Mouse (Mus musculus) lung, embryonic 15.5 days (tissue): ENCODE results near the gene Vmn1r184. TPM values are rescaled to one million over a fixed set of nuclear protein-coding genes. Genes with fewer than 3 reads are reported as not detected.
"Not testable (repeated sequence)": the region's sequence is repeated elsewhere in the genome, so short reads cannot be mapped to it uniquely, and the experiment has no call there.

Experiments used
- ATAC-seq: fragments of 200-750 bp; cut with Nextera tagmentation; 2 replicates; pipeline ENCODE4 v1.8.0; 2017; ENCODE audit warnings: moderate number of reproducible peaks, borderline replicate concordance; ENCODE audit not compliant: low FRiP score, low TSS enrichment; ENCODE audit errors: extremely low read depth
- H3K27ac ChIP-seq: fragments of 300-500 bp; sonication (generic); 2 replicates; pipeline ENCODE4 v1.5.1; 2015; ENCODE audit warnings: moderate library complexity, mild to moderate bottlenecking, inconsistent platforms
- H3K27me3 ChIP-seq: fragments of 300-500 bp; sonication (generic); 2 replicates; pipeline ENCODE4 v1.6.1; 2015; ENCODE audit warnings: inconsistent platforms
- H3K36me3 ChIP-seq: fragments of 300-500 bp; sonication (generic); 2 replicates; pipeline ENCODE4 v1.6.1; 2015; ENCODE audit warnings: inconsistent platforms
- H3K4me1 ChIP-seq: fragments of 300-500 bp; sonication (generic); 2 replicates; pipeline ENCODE4 v1.6.1; 2015; ENCODE audit warnings: inconsistent platforms
- H3K4me2 ChIP-seq: fragments of 300-500 bp; sonication (generic); 2 replicates; pipeline ENCODE4 v1.6.1; 2015; ENCODE audit warnings: inconsistent platforms, mild to moderate bottlenecking, moderate library complexity
- H3K4me3 ChIP-seq: fragments of 300-500 bp; sonication (generic); 2 replicates; pipeline ENCODE4 v1.5.1; 2015; ENCODE audit warnings: mild to moderate bottlenecking, inconsistent platforms
- H3K9ac ChIP-seq: fragments of 300-500 bp; sonication (generic); 2 replicates; pipeline ENCODE4 v1.6.1; 2015; ENCODE audit warnings: inconsistent platforms
- H3K9me3 ChIP-seq: fragments of 300-500 bp; sonication (generic); 2 replicates; pipeline ENCODE4 v1.6.1; 2016; ENCODE audit warnings: inconsistent platforms
- WGBS: fragments of 180-500 bp; shearing (Covaris S2); methylation state at CpG from one replicate; pipeline ENCODE4 v1.1.7; 2015; 5-methylcytosine and 5-hydroxymethylcytosine counted together
- polyA plus RNA-seq: library from polyadenylated mRNA; unstranded; fragments of >200 nt; fragmentation: Nextera tagmentation; extraction: Ambion mirVana; gene quantifications from 2 replicates; pipeline ENCODE4 v1.2.1, GENCODE M21; 2015

Gene Vmn1r184
- polyA plus RNA-seq = not detected in 2 replicates

DNA sequence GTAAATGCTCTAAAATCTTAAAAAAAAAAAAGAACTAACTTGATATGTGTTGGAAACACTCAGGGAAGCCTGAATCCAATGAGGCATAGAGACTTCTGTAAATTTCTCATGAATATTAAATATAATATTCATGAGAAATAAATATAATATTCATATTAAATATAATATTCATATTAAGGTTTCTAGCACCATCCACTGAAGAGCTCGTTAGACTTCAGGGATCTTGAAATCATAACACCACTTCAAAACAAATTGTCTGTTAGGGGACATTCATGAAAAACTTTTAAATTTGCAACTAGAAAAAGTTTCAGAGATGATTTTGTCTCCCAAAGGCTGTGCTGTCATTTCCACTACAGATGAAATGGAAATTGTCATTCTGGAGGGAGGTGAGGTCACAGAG is at the start of gene Vmn1r184:
Vmn1r184 (plus strand) TSS at position 301 of the 400 bp plus-strand sequence.
- not testable (repeated sequence) for ATAC-seq, H3K27me3 ChIP-seq, H3K9ac ChIP-seq, H3K27ac ChIP-seq, H3K4me1 ChIP-seq, H3K4me2 ChIP-seq, H3K36me3 ChIP-seq, H3K9me3 ChIP-seq, H3K4me3 ChIP-seq
- WGBS = 71% methylated on average over 1 of the region's 1 CpGs

DNA sequence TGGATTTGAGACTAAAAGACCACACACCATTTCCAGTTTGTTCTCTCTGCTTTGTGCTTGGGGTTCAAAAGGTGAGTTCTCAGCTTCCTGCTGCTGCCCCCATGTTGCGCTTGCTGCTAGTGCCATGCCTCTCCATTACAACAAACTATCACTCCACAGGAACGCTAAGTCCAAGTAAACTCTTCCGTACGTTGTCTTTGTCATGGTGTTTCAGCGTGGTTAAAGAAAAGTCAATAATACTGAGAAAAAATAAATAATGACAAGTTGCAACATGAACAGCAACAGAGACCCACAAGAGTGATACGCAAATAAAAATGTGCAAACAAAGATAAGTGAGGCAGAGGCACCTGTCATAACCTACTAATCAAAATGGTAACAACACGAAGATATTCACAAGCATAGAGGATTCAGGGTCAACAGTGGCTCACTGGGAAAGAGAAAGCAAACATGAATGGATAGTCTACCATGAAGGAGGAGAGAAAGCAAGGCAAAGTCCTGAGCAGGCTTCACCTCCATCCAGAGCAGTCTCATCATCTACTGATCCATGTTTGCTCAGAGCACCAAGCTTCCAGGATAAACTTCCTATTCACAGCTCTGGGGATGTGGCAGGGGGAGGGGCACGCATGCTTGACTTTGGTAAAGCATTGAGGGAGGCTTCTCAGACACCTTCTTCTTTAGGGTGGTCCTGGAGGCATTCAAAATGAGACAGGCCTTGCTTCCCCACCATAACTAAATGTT is 43.5 kb downstream of the Vmn1r184 start:
- 76% methylated on average over 8 of the region's 8 CpGs for whole genome bisulfite sequencing
- H3K9ac ChIP-seq, ATAC-seq, H3K36me3 ChIP-seq, H3K4me1 ChIP-seq, H3K27me3 ChIP-seq, H3K4me2 ChIP-seq, H3K27ac ChIP-seq, H3K9me3 ChIP-seq, H3K4me3 ChIP-seq: not testable (repeated sequence)

DNA sequence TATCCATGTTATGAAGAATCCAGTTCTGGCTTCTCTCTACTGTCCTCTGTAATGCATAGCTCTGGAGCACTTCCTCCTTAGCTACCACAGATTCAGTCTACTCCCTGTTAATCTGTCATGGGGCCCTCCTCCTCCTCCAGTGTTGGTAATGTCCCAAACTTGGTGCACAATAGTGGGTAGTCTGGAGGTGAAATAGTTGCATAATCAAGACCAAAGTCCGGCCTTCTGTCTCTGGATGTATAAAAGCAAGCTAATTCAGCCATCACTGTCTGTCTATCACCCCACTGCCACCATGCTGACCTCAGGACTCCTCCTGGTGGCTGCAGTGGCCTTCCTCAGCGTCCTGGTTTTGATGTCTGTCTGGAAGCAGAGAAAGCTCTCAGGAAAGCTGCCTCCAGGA is 46.8 kb downstream of the Vmn1r184 start, which contains the start of gene Cyp2a4:
Cyp2a4 (plus strand) TSS at position 244 of the 400 bp plus-strand sequence.
- H3K4me3 ChIP-seq, H3K36me3 ChIP-seq, H3K4me1 ChIP-seq, ATAC-seq, H3K9me3 ChIP-seq, H3K27me3 ChIP-seq, H3K4me2 ChIP-seq, H3K27ac ChIP-seq, H3K9ac ChIP-seq: not testable (repeated sequence)
- 48% methylated on average over 2 of the region's 2 CpGs for WGBS

DNA sequence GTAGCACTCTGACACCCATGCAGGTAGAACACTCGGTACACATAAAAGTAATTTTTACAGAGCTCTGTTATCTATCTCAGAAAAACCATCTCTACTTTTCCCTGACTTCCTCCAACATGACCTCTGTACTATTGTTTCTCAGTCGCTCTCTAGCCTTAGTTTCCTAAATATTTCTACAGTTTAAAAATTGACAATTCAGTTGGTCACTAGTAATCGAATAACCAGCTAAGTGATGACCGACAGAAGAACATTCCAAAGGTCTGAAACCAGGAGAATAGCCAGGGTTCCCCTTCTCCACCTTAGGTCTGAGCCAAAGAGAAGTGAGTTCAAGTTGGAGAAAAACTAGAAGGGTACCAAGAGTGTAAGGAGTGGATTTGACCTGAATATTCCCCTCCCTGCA is 51.7 kb downstream of the Vmn1r184 start:
- not testable (repeated sequence) for H3K9ac ChIP-seq, H3K36me3 ChIP-seq, H3K4me1 ChIP-seq, ATAC-seq, H3K4me2 ChIP-seq, H3K27me3 ChIP-seq, H3K9me3 ChIP-seq, H3K27ac ChIP-seq, H3K4me3 ChIP-seq
- 80% methylated on average over 4 of the region's 4 CpGs for WGBS

DNA sequence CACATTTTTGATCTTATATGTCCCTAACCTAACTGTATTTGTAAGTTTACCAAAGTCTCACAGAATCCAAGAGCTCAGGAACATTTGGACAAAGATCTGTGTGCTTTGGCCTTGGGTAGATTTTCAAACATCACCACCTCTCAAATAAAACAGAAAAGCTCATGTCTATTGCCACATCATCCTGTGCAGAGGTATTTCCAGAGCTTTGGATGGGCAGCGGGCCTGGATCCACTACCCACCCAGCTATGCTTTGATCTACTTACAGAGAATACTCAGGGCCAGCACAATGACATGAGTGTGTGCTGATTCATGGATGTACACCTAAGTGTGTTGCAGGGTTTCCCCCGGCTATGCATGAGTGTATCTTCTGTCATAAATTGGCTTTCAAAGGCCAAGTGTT is 55.1 kb downstream of the Vmn1r184 start:
- not testable (repeated sequence) for H3K9ac ChIP-seq, ATAC-seq, H3K4me2 ChIP-seq, H3K36me3 ChIP-seq, H3K4me1 ChIP-seq, H3K9me3 ChIP-seq, H3K27ac ChIP-seq, H3K4me3 ChIP-seq, H3K27me3 ChIP-seq
- 80% methylated on average over 2 of the region's 2 CpGs for WGBS

DNA sequence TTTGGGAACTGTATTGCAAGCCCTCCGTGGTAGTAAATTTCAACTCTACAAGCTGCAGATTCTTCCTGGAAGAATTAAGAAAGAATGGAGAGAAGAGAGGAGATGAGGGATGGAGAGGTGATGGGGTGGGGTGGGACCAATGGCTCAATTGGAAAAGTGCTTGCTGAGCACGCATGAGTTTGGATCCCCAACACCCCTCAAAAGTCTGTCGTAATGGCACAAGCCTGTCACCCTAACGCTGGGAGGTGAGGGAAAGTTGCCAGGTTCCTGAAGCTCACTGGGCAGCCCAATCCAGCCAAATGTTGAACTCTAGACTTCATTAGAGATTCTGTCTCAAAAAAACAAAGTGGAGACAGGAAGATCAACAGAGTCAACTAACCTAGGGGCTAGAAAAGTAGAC is 55.7 kb downstream of the Vmn1r184 start:
- not testable (repeated sequence) for H3K4me2 ChIP-seq, H3K27me3 ChIP-seq, H3K9me3 ChIP-seq, H3K27ac ChIP-seq, H3K4me1 ChIP-seq, H3K9ac ChIP-seq, H3K36me3 ChIP-seq, ATAC-seq, H3K4me3 ChIP-seq
- WGBS = 74% methylated on average over 4 of the region's 4 CpGs

Other genes starting within 250 kb of the Vmn1r184 start
- gene Cyp2b13, start 198.8 kb upstream of the Vmn1r184 start, polyA plus RNA-seq = not detected in 2 replicates
- not detected in 2 replicates for gene Cyp2b9, start 86.9 kb upstream of the Vmn1r184 start, polyA plus RNA-seq
- gene Cyp2a4, start 46.8 kb downstream of the Vmn1r184 start, polyA plus RNA-seq = not detected in 2 replicates
- gene Nlrp9c, start 143.4 kb downstream of the Vmn1r184 start, polyA plus RNA-seq = not detected in 2 replicates
- gene Nlrp4a, start 174.8 kb downstream of the Vmn1r184 start, polyA plus RNA-seq = not detected in 2 replicates